Mouse (Mus musculus) adrenal gland, adult (tissue): ENCODE measurements around the gene Tgfbi.

ENCODE experiments used
- DNase-seq, 2 experiments: peaks; one replicate each; pipeline ENCODE4 v3.0.0; 2022 to 2023; ENCODE audit warnings: low spot score in 1 of 2; ENCODE audit not compliant: inconsistent age in 2 of 2

The Tgfbi gene

DNA sequence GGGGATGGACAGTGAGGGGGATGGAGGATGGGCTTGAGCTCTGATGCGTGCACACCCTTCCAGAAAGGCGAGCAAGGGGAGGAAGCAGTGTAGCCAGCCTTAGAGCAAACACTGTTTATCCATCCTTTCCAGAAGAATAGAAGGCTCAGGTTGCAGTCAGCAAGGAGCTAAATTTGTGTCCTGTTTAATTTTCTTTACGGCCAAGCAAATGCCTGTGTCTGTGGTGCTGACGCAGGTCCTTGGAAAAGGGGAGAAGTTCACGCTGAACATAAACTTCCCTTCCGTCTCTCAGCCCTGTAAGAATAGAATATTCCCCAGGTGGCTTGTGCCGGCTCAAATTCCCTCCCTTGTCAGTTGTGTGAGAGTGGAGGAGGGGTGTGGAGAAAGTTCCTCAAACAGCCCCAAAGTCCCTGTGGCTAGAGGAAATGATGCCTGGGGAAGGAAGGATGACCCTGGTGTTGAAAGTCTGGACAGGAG lies 24.9 kb downstream of the Tgfbi start:
- peak in 1 of 2 experiments; percentile 44 for DNase-seq

DNA sequence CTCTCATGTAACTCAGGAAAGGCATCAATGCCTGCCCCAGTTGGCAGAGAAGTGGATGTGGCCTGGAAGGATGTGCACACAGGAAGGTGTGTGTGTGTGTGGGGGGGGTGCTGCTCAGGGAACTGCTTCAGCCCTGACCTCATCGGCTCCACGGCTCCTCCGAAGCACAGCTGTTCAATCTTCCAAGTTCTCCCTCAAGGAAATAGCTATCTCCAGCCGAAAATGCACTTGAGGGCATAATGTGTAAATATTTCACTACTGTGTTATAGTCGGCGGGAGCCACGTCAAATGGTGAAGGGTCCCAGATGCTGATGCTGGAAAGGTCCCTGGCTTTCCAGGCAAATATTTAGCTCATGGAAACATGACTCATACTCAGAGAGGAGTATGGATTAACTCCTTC lies 25.6 kb downstream of the Tgfbi start:
- DNase-seq: peak in 1 of 2 experiments; percentile 64

DNA sequence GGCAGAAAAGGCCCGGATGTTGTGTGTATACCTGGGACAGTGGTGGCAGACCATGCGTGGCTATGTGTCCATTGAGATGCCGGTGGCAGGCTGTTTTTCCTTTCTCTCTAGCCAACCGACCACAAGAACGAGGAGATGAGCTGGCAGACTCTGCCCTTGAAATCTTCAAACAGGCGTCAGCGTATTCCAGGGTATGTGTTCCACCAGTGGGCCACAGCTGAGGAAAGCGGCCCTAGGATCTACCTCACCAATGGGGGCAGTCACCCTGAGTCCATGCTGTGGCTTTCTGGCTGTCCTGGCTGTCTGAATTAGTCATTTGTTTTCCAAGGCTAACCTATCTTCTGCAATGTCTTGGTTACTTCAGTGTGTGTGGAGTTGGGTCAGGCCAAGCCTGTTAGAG lies 27.7 kb downstream of the Tgfbi start:
- DNase-seq: peak in 1 of 2 experiments; percentile 56

DNA sequence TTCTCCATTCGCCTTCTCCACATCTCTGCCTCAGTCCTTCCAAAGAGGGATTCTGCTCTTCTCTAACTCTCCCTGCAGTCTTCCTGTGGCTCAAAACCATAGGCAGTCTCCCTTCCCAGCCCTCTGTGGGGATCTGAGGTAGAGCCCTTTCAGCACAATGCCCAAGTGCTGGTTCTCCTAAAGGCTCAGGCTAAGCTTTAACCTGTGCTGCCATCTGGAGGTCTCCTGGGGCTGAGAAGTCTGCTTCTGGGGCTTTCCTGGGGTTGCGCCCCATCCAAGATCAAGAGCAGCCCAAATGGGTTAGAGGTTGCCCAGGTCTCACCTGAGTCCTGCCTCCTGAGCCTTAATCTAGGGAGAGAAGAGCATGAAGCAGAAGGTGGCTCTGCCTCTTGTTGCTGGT lies 32.4 kb downstream of the Tgfbi start:
- peak; percentile 63 to 85 for DNase-seq

DNA sequence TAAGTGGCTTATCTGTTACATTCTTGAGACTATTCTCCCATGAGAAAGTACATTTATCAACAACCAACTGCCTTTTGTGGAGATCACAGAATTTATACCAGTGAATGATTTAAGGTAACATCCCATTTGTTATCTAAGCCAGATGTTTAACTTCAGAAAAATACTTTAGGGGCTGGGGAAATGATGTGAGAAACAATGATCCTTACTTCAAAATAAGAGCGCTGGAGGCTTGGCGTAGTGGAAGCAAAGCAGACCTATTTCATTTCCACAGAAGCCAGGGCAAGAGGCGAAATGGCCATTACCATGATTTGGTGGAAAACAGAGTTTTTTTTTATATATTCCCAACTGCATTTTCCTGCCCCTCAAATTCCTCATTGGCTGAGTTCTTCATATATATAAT lies 34.7 kb downstream of the Tgfbi start:
- no peak for DNase-seq

DNA sequence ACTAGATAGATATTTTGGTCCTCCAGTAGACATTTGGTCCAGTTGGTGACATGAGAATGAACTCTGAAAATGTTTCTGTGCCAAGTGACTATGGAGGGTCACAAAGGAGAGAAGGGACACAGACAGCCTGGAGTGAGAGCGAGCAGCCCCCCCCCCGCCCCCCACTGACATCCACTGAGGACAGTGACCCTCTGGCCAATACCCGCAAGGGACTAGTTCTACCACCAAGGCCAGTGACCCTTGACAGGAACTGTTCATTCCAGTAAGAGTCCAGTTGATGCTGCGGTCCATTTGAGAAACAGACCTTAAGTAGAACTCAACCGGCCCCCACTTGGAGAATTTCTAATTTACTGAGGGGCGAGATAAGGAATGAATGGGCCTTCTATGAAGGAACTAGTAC lies 36.4 kb downstream of the Tgfbi start:
- no peak for DNase-seq

DNA sequence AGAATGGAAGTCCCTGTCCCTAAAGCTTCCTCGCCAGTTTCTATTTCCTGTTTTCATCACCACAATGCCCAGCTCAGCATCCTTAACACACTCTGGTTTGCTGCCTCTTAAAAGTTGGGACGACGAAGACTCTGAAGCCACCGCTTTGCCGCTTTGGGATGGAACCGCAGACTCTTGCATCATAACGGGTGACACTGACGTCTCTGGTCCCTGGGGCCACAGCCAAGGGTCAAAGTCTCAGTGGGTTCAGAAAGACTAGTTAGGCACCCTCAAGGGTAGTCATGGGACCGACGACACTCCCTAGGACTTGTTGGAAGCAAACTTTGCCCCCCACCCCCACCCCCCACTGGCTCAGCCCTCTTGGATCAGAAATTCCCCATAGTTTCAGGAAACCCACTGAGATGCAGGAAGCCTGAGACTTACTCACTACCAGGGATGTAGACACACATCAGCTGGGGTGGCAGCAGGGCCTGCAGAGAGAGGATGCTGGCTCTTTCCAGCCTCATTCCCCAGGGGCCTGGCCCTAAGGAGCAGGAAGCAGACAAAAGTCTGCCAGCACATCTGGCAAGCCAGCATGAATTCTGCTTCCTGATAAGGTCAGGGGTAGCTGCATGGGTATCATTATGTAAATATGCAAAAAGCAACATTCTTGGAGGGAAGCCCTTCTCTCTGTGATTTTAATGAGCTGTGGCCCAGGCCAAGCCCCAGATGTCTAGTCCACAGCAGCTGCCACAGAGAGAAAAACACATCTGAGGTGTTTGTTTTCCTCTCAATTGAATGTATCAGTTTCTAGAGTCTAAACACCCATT lies 38.5 kb downstream of the Tgfbi start:
- peak; percentile 61 to 78 for DNase-seq

DNA sequence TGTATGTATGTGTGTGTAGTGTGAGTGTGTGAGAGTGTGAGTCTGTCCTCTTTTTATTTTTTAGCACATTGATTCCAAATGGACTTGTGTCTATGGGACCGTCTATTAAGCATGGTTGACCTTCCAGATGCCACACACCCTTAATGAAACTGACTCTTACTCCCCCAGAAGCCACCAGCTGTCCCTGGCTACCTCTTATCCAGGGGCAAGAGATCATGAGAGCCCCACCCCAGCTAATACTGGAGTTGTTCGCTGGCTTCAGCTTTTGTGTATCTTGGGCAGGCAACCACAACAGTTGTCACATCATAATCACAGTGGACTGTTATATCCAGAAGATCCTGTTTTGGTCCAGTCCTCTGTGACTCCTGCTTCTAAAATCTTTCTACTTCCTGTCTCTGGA lies 40.7 kb downstream of the Tgfbi start:
- no peak for DNase-seq

DNA sequence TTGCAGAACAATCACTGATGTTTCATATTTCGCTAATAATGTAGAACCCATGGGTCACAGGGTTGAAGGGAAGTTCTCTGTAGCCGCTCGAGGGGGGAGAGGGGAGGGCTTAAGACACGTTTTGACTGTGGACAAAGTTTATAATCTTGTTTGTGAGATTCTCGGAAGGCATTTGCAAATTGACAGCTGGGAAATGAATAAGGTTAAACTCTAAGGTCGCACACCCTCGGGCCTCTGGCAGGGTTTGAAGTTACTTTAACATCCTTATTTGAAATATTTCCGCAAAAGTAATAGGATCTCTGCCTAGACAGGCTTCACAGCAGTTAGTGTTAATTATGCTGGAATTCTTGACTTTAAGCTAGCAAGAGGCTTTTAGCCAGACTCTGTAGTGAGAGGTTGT lies 43.1 kb downstream of the Tgfbi start:
- no peak for DNase-seq

DNA sequence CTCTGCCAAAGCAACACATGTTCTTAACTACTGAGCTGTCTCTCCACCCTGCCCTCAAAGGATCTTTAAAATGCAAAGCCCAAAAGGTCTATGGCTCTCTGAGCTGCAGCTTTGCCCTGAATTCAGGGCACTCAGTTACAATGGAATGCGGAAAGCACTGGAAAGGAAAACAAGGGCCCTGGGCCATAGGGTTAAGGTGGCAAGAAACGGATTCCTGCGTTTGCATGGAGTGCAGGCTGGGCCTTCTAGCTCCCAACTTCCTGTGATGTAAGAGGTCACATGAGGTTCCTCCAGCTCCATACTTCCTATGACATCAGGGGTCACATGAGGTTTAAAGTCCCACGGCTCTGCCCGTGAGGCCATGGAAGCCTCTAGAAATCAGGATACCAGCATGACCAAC lies 44.9 kb downstream of the Tgfbi start:
- DNase-seq: peak in 1 of 2 experiments; percentile 37

DNA sequence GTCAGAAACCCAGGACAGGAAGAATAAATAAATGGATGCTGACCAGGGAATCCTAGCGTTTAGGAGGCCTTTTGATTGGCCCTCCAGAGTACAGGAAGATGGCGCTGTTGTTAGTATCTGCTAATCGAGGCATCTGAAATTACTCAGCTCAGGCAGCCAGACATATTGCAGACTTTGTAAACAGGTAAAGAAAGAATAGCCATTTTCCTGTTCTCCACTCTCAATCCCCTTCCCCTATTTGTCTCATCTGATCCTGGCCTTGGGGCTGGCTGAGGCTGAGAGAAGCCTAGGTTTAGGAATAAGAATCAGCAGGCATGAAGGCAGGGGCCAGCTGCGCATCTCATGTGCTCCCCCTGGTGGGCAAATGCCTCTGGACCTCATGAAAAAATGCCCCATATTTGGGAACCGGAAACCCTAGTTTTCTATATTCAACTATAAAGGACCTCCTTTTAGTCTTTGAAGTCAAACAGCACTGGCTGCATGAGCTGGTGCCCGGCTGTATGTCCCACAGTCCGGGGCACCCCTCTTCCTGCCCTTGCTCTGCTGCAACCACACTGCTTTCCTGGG lies 48.7 kb downstream of the Tgfbi start:
- DNase-seq: peak; percentile 83 to 95

DNA sequence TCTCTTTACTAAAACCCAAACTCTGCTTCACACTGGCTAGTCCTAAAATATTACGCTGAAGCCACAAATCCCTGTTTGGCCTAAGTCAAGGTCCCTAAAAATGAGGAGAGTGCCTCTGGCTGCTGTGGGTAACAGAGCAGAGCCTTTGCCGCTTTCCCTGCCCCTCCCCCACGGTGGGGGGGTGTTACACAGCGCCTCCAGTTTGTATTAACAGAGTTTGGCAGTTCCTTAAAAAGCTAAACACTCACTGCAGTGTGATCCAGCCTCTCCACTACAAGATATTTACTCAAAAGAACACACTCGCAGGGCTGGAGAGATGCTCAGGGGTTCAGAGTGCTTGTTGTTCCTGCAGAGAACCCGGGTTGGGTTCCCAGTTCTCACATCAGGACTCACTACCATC lies 49.6 kb downstream of the Tgfbi start:
- DNase-seq: no peak

DNA sequence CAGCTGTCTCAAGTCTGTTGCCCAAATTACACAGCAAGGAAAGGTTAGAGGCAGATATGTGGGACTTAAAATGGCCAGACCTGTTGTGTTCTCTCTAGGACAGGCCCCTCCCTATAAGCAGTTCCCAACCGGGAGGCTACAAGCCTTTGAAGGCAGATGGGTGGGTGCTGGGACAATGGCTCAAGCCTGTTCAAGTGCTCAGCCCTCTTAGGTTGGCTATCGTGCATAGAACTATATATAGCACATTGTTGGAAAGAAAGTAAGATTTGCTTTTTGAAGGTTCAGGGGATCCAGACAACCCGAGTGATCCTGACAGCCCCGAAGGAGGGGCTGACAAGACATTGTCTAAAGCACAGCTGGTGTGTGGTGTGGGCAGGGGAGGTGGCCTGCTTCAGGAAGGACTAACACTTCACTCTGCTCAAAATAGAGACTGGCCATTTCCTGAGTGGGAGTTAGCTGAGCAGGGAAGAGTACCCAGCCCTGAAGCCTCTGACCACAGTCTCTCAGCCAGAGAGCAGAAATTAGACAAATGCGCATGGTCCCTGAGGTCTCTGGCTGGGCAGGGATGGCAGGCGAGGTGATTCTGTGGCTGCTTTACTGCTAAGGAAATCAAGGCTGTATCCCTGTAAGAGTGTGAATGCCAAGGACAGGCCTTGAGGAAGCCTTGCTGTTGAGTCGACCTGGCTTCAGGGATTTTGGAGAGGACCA lies 52.7 kb downstream of the Tgfbi start:
- DNase-seq: peak; percentile 70 to 88

DNA sequence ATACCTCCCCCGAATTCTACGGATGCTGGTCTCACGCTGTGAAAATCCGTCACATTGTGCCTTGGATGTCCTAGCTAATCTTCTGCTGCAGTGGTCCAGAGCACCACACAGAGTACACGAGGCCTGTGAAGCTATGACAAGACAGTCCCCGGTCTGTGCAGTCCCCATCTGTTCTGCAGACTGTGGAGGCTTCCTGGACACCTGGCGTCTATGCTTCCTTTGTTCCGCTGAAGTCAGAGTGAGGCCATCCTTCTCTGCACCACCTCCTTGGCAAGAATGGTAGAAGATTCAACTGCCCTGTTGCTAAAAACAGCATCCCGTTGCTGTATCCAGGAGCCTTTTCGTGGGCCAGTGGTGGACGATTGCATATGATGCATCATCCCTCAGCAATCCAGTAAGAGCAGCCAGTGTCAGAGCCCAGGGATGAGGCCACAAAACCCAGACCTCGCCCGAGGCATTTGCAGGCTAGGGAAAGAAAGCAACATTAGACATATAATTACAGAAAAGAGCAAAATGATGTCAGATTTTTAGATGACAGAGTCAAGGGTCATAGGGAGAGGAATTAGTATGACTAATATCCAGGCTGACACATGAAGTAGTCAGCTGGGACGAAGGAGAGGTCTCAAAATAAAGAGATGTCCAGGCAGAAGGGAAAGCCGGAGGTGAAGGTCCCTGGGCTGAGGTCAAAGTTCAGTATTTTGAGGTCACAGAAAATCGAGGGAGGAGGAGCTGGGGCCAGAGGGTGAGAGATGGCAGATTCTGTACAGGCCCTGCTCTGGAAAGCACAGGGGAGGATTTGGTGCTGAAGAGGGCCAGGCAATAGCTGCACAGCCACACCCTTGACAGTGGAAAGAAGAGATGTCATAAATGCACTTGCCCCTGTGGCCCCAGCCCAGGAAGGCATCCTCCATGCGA lies 55.2 kb downstream of the Tgfbi start:
- DNase-seq: peak in 1 of 2 experiments; percentile 80

DNA sequence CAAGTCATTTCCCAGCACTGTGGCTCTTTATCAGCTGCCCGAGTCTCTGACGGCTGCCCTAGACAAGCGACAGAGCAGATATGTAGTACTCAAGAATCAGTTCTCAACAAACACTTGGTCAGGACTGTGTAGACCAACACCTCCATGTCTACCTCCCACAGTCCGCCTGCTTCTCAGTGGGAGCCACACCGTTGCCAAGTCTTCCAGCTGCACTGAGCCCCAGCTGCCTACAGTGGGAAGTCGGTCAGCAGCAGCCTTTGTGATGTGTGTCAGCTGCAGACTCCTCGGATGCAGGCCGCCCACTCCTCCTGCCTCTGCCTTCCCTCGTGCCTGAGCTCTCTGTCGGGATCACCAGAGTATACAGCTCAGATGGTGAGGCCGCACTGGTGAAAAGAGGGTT lies 61.9 kb downstream of the Tgfbi start:
- DNase-seq: no peak

DNA sequence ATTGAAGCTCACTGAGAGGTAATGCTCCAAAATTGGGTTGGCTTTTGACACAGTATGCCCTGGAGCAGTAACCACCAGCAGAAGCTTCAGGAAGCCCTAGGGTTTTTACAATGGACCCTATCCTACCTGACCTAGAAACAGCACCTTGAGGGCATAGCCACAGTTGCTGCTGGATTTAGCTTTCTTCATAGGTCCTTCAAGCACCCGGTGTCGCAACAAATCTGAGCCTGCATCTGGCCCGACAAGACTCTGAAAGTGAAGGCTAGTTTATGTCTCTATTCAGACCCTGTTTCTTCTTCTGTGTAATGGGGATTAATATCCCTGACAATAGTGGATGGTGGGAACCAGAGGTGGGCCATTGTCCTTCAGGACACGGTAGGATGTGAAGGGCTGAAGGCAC lies 68.4 kb downstream of the Tgfbi start:
- DNase-seq: no peak

DNA sequence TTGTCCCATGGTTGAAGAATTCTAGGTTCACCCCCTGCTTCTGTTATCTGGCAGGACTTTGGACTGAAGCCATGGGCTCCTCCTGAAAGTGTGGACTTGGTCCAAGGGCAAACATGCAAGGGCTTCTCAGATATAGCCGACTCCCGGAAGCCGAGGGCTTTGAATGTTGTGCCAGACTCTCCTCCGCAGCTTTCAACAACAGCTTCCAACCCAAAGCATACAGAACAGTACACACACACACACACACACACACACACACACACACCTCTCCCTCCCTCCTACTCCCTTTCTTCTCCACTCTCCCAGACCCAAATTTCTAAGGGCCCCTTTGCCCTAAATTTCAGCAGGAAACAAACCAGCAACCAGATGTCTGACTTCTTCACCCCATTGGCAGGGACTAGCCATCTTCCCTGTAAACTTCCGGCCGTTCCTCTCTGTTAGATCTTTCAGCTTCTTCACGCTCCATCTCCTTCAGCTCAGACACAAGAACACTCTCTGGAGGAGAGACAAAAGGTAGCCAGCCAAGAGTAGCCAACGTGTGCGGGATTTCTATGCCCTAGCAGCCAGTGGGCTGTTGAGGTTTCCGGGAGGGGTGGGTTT lies 69.0 kb downstream of the Tgfbi start:
- DNase-seq: peak; percentile 79 to 93

DNA sequence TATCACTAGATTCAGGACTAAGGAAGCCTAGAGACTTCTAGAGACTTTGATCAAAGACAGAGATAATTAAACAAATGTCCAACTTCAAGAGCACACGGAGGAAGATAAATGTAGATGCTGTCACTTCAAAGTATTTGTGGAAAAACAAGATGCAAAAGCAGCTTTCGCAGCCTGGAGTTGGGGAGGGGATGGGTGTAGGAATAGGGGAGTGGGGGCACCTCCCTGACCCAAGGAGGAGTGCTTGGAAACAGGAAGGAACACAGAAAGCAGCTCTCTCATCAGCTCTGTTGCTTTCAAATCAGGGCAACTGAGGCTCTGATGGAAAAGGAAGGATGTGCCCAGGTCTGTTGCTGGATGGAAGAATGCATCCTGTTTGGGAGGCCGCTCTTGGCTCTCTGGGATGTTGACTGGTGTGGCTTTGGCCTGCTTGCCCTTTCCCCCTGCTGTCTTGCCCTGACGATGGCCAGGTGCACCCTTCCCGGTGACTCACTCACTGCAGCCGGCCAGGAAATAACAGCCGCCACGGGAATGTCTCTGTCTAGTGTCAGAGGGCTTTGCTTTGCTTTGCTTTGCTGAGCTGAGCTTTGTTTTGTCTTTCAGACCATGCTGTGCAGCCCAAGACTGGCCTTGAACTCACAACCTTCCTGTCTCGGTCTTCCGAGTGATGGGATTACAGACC lies 69.6 kb downstream of the Tgfbi start:
- DNase-seq: peak; percentile 36 to 68

DNA sequence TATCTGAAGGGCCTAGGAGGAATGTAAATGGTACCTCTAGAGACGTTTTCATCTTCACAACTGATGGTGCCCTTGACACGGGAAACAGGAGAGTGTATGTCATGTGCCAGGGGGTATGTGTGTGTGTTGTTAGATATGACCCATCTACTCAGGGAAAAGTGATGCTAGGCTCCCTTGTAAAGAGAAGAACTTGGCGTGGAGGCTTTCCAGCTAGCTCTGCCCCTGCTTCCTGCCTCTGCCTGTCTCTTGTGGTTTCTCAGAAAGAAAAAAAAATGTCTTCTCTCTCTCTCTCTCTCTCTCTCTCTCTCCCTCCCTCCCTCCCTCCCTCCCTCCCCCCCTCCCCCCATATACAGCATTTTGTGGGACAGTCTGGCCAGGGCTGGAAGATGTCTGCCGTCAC lies 72.6 kb downstream of the Tgfbi start:
- no peak for DNase-seq

DNA sequence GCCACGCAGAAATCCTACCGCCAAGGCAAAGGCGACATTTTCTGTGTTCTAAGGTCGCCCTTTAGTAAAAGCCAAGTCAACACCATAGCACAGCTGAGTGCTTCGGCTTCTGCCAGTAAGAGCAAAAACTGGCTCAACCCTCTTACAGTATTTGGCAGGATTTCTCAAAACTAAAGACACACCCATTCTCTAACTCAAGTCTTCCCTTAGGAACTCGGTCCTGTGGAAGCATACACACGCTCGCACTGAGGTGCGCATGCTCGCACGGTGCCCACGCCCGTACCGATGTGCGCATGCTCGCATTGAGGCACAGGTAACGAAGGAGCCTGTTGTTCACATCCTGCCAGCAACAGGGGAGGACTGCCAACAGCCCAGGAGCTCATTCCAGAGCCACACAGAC lies 73.0 kb downstream of the Tgfbi start:
- peak; percentile 37 to 62 for DNase-seq
